Mouse (Mus musculus) hindlimb bud, embryonic 11.5 days (tissue): ENCODE results near the gene Bag6.

ENCODE experiments used
- DNase-seq: peaks from one replicate; pipeline ENCODE4 v3.0.0-alpha.2; 2012; ENCODE audit warnings: low read depth, low spot score; ENCODE audit errors: extremely low spot score

Bag6 gene

DNA sequence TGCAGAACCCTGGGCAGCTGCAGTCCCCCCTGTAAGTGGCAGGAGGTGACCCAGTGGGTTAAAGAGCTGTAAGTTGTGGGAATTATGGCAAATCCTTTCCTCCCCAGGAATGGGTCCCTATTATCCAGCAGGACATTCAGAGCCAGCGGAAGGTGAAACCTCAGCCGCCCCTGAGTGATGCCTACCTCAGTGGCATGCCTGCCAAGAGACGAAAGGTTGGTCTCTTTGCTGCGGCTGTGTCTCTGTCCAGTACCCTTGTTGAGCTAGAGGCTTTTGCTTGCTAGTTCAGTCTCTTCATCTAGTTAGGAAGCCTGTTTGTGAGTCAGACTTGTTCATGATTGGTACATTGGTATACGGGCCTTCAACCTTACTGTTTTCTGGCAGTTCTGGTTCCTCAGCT lies 11.2 kb downstream of the Bag6 start:
- DNase-seq, result no peak

DNA sequence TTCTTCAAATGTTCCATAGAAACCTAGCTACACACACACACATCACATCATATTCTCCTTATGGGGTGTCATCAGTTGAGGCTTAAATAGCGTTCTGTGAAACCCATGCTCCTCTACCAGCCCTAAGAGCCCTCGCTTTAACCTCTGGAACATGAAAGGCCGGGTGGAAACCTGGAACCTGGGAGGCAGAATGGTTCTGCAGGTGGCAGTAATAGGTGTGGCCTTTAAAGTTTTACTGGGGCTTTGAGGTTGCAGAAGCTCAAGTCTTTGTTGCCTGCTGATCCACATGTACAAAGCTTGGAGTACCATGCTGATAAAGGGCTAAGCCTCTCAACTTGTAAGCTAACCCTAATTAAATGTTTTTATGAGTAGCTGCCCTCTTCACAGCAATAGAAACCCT lies 12.4 kb downstream of the Bag6 start:
- no peak for DNase-seq

DNA sequence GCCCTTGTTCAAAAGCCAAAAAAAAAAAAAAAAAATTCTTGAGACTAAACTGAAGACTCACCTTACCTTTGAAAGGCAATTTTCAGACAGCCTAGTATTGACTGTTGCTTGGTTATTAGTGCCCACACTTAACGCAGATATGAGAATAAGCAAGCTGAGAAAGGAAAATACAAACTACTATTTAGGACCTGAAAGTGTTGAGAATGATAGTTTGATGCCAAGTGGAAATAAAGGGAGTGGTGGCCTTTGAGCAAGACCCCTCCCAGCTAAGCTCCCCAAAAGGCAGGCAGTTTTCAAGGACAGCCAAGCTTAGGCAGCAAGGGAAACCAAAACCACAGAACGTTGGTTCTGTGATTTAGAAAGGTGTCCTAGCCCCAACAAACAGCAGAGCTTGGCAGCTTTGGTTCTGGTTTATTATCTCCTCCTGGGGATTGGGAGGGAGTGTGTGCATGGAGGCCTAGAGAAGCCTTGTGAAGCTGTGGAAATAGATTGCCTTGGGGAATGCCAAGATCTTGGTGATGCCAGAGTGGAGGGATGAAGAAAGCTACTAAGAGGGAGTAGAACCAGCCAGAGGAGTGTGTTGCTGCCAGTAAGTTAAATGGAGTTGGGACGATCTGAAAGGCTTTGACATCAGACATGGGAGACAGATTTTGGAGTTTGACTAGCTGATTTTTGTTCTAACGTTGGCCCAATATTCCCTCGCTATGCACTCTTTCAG lies 13.1 kb downstream of the Bag6 start:
- no peak for DNase-seq

DNA sequence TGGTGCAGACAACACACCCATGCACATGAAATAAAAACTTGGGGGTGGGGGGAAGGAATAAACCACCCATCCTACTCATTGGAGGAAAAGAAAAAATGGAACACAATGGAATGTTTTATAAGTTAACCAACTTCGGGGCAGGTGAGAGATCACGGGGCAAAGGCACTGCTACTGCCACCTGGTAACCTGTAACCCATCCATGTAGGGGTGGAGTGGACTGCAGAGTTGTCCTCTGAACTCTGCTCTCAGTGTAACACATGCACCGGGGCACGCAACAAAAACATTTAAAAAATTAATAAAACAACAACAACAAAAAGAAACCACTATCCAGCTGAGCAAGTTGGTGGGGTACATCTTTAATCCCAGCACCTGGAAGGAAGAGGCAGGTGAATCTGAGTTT lies 17.1 kb downstream of the Bag6 start:
- no peak for DNase-seq

DNA sequence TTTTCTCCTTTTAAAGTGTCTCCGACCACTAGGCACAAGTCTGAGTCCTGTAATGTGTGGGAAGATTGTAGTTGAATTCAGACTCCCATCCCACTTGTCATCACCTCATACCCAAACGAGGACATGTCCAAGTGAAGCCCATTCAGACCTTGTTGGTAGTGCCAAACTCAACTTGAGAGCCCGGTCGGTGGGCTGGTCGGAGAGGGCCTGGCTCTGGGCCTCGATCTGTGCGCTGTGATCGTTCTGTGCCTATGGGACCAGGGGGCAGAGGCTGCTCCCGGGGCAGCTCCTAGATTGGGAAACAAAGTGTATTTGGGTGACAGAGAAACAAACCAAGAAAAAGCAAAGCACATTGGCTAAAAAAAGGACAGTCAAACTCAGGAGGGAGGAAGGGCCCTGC lies 18.1 kb downstream of the Bag6 start:
- no peak for DNase-seq

DNA sequence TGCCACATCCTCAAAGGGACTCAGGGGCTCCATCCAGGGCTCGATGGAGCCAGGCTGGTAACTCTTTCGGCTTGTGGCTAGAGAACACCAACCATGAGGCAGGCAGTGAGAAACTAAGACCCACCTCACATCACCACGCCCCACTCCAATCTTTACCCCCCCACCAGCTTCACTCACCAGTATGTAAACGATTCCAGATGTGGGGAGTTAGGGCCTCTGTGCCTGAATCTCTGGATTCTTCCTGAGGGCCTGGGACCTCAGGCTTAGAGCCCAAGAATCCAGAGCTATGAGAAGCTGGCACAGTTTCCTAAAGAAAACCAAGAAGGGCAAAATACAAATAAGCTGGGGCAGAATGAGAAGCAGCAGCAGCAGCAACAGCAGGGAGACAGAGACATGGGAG lies 19.0 kb downstream of the Bag6 start:
- no peak for DNase-seq

DNA sequence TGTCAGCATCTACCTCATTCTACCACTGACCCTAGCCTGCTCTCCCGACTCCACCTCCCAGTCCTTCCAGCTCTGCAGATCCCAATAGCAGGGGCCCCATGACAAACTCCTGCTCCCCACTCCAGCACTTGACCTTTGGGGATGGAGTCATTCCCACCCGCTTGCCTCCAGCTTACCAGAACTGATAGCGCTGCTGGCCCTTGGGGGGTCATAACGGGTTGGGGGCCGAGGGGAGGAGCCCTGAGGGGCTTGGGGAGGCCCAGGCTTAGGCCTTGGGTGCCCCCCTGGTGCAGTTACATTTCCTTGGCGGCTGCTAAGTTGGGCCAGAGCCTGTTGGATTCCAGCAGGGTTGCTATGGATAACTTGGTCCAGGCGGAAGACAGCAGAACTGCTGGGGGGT lies 19.6 kb downstream of the Bag6 start:
- DNase-seq, result no peak

DNA sequence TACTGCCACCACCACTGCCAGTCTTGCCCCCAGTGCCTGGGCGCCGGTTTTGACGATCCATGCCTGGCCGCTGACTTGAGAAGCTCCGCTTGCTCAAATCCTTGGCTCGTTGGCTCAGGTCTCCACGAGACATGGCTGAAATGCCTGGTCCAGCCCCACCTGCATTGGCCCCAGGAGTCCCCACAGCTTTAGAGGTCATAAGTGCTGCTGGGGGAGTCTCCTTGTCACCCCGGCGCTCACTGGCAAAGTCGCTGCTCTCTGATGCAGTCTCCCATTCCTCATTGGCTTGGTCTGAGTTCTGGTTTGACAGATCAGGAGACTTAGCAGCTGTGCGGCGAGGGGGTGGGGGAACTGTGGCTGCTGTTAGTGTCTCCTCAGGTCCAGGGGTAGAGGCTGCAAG lies 20.5 kb downstream of the Bag6 start:
- no peak for DNase-seq

DNA sequence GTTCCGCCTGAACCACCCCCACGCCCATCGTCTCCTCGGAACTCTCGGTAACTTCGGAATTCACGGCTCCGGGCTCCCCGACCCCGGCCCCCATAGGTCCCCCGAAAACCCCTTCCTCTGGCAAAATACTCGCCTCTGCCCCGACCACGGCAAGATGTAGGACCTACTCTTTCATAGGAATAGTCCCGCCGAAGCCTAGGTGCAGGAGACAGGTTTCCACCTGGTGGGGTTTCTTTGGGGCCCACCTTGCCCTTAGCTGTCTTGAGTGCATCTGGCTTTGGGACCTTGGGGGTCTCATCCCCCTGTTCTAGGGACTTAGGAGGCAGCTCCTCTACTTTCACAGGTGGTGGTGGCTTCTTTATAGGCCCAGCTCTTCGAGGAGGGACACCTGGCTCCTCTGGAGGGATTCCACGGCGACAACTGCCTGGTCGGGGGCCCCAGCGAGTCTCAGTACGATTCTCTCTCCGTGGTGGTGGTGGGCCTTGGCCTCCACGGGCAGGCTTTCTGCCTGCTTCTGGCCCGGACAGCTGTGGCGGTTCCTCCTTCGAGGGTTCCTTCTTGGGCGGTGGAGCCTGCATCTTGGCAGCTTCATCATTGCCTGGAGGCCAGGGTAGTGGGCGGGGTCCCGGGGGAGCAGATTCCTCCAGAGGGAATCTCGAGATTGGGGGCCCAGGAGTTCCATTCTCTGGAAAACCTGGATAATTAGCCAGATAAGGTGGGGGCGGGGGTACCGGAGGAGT lies 21.7 kb downstream of the Bag6 start:
- no peak for DNase-seq

DNA sequence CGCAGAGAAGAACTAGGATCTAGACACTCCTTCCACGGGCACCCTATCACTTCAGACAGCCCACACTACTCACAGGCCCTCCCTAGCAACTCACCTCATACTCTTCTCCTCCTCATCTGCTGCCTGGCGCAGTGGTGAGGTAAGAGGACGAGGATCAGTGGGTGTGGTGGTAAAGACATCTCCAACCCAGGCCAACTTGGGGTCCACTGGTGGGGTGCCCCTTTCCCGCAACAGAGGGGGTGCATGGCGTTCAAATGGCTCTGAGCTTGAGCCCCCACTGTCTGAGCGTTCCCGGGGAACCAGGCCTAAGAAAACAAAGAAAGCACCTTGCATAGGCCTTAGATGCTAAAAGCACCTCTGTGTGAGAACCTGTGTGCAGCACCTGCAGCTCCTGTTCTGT lies 22.3 kb downstream of the Bag6 start:
- DNase-seq, result no peak

DNA sequence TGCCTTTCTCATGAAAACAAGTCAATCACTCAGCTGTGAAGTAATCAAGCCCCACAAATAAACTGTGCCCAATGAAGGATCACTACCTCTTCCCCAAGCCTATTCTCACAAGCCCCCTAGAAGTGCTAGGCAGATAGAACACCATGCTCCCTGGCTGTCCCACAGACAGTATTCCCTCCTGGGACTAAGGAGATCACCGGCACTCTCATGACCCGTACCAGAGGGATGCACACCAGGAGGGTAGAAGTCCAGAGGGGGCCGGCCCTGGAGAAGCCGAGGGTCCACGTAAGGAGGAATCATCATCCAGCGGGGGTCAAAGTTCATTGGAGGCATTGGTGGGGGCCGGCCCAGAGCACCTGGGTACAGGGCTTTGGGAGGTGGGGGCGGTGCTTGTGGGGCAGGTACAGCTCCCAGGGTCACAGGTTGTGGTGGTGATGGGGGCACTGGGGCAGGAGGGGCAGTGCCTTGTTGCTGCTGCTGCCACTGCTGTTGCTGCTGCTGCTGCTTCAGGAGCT lies 22.7 kb downstream of the Bag6 start:
- no peak for DNase-seq

DNA sequence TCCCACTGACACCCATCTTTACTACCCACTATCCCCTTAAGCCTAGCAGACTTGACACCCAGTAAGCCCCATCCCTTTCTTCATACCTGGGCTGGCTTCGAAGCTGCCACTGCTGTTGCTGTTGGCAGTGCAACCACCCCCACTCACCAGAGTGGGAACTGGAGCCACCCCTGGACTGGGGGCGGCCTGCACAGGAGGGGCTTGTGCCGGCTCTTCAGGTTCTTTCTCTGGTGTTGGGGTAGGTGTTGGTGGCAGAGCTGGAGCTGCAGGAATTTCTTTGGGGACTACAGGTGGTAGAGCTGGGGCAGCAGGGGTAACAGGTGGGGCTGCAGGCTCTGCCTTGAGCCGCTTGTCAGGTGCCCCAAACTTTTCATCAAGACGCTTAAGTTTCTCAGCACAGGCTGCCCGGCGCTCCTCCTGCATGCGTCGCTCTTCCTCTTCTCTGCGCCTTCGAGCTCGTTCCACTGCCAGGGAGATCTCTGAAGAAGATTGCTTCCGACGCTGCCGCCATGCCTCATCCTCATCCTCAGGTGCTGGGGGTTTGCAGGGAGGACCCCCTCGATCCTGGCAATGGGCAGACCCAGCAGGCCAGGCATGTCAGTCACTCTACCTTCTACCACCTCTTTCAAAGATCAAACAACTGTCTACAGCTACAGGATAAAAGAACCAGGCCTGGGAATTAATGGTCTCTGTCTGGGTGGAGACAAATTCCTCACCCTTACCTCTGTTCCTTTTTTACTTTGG lies 24.0 kb downstream of the Bag6 start:
- DNase-seq, result no peak

DNA sequence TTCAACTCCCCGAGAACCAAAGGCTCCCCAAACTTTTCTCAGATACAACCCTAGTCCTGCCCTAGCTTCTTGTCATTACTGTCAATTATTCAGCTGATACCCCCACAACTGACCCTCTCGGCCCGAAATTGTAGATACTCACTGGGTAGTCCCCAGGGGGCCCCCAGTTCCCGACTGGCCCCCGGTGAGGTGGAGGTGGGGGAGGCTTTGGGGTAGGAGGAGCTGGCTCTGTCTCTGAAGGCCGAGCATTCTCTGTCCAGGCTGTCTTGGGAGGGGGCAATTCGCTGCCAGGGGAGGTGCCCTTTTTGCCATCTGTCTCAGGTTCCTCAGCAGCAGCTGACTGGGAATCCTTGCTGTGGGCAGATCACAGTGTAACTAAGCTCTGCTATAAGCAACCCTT lies 24.7 kb downstream of the Bag6 start:
- no peak for DNase-seq

DNA sequence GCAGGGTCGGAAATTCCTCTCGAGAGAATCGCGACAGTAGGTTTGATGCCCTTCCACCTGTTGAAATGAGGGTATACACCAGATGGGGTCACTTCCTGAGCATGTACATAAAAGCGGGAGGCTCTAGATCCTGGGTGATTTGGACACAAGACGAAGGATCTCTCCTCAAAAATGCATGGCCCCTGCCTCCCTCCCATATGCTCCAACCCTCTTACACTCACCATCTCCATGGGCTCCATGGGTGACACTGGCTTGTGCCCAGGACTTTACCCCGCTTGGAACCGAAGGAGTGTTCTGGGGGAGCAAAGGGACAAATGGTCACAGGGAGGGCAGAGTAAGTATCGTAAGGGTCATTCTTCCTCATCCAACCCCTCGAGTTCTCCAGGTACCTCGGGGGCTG lies 26.4 kb downstream of the Bag6 start:
- no peak for DNase-seq

DNA sequence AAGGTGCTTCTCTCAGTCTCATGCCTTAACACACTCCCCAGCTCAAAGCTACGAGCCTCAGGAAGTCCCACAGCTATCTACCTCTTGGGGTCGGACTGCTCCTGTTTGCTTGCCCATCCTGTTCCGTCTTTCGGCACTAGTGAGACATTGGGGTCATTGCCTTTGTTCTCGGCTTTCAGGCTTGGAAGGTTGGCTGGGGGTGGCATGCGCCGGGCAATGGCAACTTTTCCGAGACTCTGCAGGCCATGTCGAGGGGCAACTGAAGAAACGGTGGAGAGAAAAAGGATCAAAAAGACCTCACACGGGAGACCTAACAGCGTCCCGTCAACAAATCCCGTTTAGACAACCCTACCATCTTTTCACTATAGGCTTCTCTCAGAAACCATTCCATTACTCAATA lies 27.1 kb downstream of the Bag6 start:
- no peak for DNase-seq

DNA sequence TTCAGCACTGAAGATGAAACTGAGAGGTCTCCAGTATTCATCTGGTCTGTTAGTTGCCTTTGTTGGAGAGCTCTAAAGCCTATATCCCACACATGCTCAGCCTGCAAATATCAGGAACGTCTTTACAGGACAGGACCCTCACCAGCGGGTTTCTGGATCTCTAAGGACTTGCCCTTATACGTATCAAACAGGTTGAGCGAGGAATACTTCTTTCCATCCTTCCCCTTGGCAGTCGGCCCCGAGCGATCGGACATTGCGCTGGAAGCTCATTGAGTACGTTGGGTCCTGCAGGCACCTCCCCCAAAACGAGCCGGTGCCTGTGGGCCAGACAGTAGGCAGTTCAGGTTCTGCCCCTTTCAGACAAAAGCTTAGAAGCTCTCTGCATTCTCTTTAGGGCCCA lies 27.8 kb downstream of the Bag6 start:
- no peak for DNase-seq

DNA sequence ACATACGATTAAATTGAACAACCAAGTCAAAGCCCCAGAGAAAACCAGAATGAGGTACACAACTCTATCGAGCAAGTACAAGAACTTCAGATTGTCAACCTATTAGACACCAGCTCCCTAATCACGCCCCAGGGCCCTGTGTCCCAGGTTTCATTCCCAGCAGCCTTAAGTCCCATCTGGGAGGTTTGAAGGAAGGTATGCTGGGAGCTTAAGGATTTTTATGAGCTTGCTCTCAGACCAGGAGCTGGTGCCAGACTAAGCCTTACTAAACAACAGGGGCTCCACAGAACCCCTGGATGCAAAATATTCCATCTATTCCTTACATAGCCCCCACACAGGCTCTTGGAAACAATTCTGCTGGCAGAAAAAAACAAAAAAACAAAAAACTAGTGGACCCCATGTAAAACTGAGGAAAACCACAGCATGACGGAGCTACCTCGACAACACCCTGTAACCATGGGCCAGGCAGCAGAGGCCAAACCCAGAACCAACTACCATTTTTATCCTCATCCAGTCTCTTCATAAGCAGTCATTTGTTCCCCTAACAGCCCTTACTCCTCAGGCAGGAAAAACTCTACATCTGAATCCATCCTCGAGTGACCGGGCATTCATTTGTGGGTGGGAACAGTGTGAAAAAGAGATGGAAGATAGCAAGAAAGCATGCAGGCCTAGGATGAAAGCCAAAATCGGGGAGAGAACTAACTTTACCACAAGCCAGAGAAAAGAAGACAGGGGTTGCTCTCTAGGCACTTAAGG lies 28.5 kb downstream of the Bag6 start:
- no peak for DNase-seq

DNA sequence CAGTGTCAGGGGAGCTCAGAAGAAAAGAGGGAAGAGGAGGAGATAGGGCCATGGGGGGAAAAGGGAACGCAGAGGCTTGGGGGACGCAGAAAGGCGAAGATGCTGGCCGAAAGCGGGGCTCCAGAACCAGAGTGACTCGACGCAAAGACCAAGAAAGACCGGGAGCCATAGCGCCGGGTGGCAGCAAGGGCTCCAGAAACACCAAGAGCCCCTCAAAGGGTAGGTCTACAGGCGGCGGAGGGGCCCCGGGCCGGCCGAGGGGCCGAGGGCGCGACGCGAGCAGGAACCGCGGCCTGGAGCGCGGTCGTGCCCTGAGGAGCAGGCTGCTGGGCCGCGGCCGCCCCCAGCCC lies 29.2 kb downstream of the Bag6 start:
- DNase-seq, result no peak

DNA sequence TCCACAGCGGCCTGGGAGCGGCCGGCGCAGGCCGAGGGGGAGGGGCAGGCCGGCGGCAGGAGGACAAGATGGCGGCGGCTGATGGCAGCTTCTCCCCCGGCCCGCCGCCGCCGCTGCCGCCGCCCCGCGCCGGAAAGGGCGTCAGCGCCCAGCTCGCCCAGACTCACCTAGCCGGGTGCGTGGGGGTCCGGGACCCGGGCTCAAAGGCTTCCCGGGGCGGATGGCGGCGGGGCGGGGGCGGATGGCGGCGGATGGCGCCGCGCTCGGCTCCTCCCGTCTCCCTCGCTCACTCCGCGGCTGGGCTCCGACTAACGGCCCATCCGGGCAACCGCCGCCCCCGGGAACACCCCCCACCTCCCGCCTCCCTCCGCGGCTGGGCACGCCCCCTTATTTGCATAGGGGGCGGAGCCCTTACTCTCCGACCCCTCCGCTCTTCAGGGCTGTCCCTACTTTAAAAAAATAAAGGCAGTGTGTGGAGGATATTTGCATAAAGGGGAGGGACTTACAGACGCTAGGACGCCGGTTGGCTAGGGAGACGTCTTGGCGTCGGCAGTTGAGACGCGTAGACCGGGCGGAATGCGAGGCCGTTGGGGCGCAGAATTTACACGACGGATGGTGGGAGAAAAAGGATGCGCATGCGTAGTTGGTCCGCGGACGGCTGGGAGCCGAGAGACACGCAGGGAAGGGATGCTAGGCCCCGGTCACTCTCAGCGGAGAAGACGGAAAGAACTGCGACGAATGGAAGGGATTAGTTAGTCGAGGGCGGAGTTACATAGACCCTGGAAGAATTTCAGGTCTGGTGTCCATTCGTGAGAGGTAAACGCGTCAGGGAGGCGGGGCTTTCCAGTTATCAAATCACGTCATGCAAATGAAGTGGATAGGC lies 29.8 kb downstream of the Bag6 start, which contains the start of gene Prrc2a:
Gene Prrc2a (minus strand): TSS at position 330 of the 883 bp plus-strand sequence.
- peak; percentile 93 for DNase-seq

DNA sequence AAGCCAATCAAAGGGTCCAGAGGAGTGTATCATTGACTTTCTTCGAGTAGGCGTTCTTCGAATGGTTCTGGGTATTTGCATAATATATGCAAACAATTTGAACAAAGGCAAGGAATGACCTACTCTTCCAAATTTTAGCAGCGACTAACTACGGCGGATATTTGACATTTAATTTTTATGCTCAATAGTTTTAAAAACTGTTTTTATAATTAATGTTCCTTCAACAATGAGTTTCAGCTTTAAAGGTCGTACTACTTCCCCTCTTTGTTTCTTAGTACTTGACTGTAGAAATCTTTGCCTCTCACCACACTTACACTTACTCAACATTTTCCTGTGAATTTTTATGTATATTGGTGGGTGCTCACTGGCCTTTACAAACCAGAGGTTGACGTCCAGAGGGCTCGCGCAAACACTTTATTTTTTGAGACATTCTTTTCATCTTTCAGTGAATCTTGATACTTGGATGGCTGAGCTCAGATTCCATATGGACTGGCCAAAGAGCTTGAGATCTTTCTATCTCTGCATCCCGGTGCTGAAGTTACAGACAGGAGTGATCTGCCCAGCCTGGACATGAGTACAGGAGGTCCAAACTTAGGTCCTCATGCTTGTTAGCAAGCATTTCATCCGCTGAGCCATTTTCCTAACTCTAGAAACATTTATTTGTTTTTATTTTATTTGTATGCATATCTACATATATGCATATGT lies 30.6 kb downstream of the Bag6 start:
- no peak for DNase-seq
